Mouse (Mus musculus): ENCODE results near the gene Grm4. TPM values are rescaled to one million over a fixed set of nuclear protein-coding genes. Genes with fewer than 3 reads are reported as not detected.

The Grm4 gene
- polyA plus RNA-seq, 1 experiment from 2014 or later, result 0.08 TPM

- H3K4me3 ChIP-seq, result no peak overlapping the region
- no peaks in the 10 kb centered on the region for H3K4me1 ChIP-seq
- 57% methylated on average over 5 of the region's 5 CpGs for WGBS
- H3K9ac ChIP-seq, result no peak overlapping the region
- peaks cover 10% of the 10 kb centered on the region for H3K27me3 ChIP-seq (replicated peaks)
- no peak for ATAC-seq (ENCODE audit: extremely low read depth, insufficient number of reproducible peaks, low FRiP score, low TSS enrichment)
- H3K27ac ChIP-seq (replicated peaks), result no peak overlapping the region
- no peaks in the 10 kb centered on the region for H3K36me3 ChIP-seq
- H3K9me3 ChIP-seq, result no peaks in the 10 kb centered on the region
- H3K4me2 ChIP-seq, result no peak overlapping the region
Measured at GRCm38 (mm10) chr17:27409006-27409405, 112.2 kb downstream of the Grm4 start.

- no peak for ATAC-seq (ENCODE audit: extremely low read depth, insufficient number of reproducible peaks, low FRiP score, low TSS enrichment)
- Histone ChIP-seq H3K4me2 (no peak overlapping the region), H3K9ac (no peak overlapping the region), H3K27ac (replicated peaks) (no peak overlapping the region), H3K4me3 (no peak overlapping the region), H3K27me3 (replicated peaks) (peaks cover 9% of the 10 kb centered on the region), H3K9me3 (no peaks in the 10 kb centered on the region), H3K4me1 (no peaks in the 10 kb centered on the region), H3K36me3 (no peaks in the 10 kb centered on the region)
- WGBS, result 38% methylated on average over 5 of the region's 5 CpGs
Measured at GRCm38 (mm10) chr17:27408531-27408930, 112.7 kb downstream of the Grm4 start.

DNA sequence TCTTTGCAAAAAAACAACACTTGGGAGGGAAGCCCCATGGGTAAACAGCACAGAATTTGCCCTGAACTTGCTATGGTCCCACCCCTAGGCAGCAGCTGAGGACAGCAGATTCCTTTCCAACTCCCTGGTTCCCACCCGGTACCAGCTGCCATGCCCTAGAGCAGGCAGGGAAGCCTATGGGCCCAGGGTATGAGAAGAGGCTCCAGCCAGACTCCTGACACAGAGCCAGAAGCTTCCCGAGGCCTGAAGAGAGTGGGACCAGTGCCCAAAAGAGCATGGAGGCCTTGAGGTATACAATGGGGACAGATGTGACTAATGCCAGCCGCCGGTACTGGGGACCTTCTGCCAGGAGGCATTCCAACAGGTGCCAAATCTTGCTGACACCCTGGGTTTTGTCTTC lies 114.2 kb downstream of the Grm4 start:
- Histone ChIP-seq H3K4me3 (no peak overlapping the region), H3K9me3 (no peaks in the 10 kb centered on the region), H3K4me1 (no peaks in the 10 kb centered on the region), H3K27me3 (replicated peaks) (peaks cover 12% of the 10 kb centered on the region), H3K36me3 (no peaks in the 10 kb centered on the region), H3K27ac (replicated peaks) (no peak overlapping the region), H3K9ac (no peak overlapping the region), H3K4me2 (no peak overlapping the region)
- ATAC-seq (ENCODE audit: extremely low read depth, insufficient number of reproducible peaks, low FRiP score, low TSS enrichment), result no peak
- WGBS, result 88% methylated on average over 4 of the region's 4 CpGs

DNA sequence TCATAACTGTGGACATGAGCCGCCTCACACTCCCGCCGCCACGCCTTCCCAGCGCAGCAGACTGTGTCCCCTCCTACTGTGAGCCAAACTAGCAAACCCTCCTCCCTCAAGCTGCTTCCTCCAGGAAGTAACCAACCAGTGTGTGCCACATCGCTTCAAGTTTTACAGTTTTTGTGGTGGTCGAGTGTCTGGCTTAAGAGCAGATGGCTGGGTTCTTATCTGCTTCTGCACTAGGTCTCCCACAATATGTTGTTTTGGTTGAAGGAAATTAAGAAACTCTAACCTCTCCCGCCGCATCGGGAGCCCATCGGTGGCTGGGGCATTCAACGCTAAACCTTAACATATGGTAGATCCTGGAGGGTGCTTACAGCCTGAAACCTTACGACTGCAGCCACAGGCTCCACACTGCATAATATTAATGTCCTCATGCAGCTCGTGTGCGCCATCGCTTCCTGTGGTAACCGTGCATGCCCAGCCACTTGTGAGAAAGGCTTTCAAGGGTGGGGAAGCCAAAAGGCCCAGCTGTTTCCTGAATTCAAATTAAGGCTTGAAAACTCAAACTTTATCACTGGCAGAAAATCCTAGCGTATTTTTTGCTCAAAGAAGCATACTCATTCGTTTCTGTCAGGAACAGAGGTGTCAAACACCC lies 115.7 kb downstream of the Grm4 start:
- H3K9ac ChIP-seq, result no peak overlapping the region
- H3K4me1 ChIP-seq, result no peaks in the 10 kb centered on the region
- ATAC-seq (ENCODE audit: extremely low read depth, insufficient number of reproducible peaks, low FRiP score, low TSS enrichment), result no peak
- no peaks in the 10 kb centered on the region for H3K36me3 ChIP-seq
- H3K4me2 ChIP-seq, result no peak overlapping the region
- no peak overlapping the region for H3K4me3 ChIP-seq
- H3K27ac ChIP-seq (replicated peaks), result no peak overlapping the region
- peaks cover 16% of the 10 kb centered on the region for H3K27me3 ChIP-seq (replicated peaks)
- H3K9me3 ChIP-seq, result no peaks in the 10 kb centered on the region
- 81% methylated on average over 19 of the region's 19 CpGs for WGBS

DNA sequence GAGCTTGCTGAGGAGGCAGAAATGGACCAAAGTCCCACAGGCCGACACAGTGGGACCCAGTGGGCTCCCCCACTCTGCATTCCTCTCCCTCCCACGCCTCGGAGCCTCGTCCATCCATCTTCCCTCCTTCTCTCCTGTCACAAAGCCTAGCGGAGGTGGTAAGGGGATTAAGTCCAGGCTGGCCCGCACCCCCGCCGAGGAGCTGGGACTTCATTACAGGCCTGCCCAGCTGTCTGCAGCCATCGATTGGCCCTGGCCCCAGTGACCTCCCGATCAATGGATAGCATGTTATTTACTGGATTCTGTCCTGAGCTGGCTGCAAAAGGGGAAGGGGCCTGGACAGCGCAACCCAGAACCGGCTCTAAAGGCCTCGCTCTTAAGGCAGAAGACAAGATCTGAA lies 120.0 kb downstream of the Grm4 start:
- 24% methylated on average over 13 of the region's 13 CpGs for WGBS
- H3K4me1 ChIP-seq, result no peaks in the 10 kb centered on the region
- ATAC-seq (ENCODE audit: extremely low read depth, insufficient number of reproducible peaks, low FRiP score, low TSS enrichment), result no peak; the same call in 1 of the 2 replicates
- H3K36me3 ChIP-seq, result no peaks in the 10 kb centered on the region
- peaks cover 11% of the 10 kb centered on the region for H3K27me3 ChIP-seq (replicated peaks)
- H3K4me2 ChIP-seq, result no peak overlapping the region
- no peaks in the 10 kb centered on the region for H3K9me3 ChIP-seq
- no peak overlapping the region for H3K9ac ChIP-seq
- H3K27ac ChIP-seq (replicated peaks), result no peak overlapping the region
- no peak overlapping the region for H3K4me3 ChIP-seq

- no peak overlapping the region for H3K4me3 ChIP-seq
- H3K4me1 ChIP-seq, result no peaks in the 10 kb centered on the region; the same call in 1 of the 2 replicates
- no peak overlapping the region for H3K4me2 ChIP-seq
- no peaks in the 10 kb centered on the region for H3K36me3 ChIP-seq
- no peak overlapping the region for H3K9ac ChIP-seq
- ATAC-seq (ENCODE audit: extremely low read depth, insufficient number of reproducible peaks, low FRiP score, low TSS enrichment), result no peak
- H3K27ac ChIP-seq (replicated peaks), result no peak overlapping the region
- H3K27me3 ChIP-seq (replicated peaks), result peaks cover 5% of the 10 kb centered on the region; the same call in 1 of the 2 replicates
- 77% methylated on average over 5 of the region's 5 CpGs for WGBS
- H3K9me3 ChIP-seq, result no peaks in the 10 kb centered on the region
Measured at GRCm38 (mm10) chr17:27393931-27394330, 127.3 kb downstream of the Grm4 start.

DNA sequence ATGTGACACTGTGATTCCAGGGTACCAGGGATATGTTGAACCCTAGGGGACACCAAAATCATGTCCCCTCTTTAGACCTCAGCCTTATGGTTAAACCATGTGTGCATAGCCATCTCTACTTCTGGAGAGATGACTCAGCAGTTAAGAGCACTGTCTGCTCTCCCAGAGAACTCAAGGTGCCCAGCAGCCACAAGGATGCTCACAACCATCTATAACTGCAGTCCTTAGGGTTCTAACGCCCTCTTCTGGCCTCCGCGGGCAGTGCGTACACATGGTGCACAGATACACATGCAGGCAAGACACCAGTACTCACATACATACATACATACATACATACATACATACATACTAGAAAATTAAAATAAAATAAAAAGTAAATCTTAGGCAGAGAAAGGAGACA lies 127.8 kb downstream of the Grm4 start:
- H3K27me3 ChIP-seq (replicated peaks), result peaks cover 5% of the 10 kb centered on the region; the same call in 1 of the 2 replicates
- no peaks in the 10 kb centered on the region for H3K9me3 ChIP-seq
- no peak overlapping the region for H3K4me3 ChIP-seq
- no peaks in the 10 kb centered on the region; the same call in 1 of the 2 replicates for H3K4me1 ChIP-seq
- no peak overlapping the region for H3K27ac ChIP-seq (replicated peaks)
- H3K4me2 ChIP-seq, result no peak overlapping the region
- H3K36me3 ChIP-seq, result no peaks in the 10 kb centered on the region
- 76% methylated on average over 4 of the region's 4 CpGs for WGBS
- H3K9ac ChIP-seq, result no peak overlapping the region
- ATAC-seq (ENCODE audit: extremely low read depth, insufficient number of reproducible peaks, low FRiP score, low TSS enrichment), result no peak

DNA sequence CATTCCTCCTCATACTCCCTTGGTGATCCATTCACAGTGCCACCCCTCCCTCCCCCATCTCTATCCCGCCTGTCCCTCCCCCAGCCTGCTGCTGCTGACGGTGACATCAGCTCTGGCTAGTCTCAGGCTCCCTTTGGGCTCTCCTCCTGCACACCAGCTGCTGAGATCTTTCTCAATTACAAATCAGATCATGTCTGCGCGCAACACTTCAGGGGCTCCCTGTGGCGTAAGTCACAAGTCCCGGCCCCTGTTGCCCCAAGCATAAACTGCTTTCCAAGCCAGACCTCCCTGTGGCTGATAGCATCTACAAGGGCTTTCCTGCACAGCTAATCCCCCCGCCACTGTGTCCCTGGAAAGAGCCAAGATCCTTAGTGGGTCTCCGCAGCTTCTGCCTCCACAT lies 128.3 kb downstream of the Grm4 start:
- Histone ChIP-seq H3K9me3 (no peaks in the 10 kb centered on the region), H3K27ac (replicated peaks) (no peak overlapping the region), H3K36me3 (no peaks in the 10 kb centered on the region), H3K4me2 (no peak overlapping the region), H3K27me3 (replicated peaks) (peaks cover 5% of the 10 kb centered on the region; the same call in 1 of the 2 replicates), H3K9ac (no peak overlapping the region), H3K4me3 (no peak overlapping the region), H3K4me1 (no peaks in the 10 kb centered on the region; the same call in 1 of the 2 replicates)
- ATAC-seq (ENCODE audit: extremely low read depth, insufficient number of reproducible peaks, low FRiP score, low TSS enrichment), result no peak
- 35% methylated on average over 8 of the region's 8 CpGs for WGBS

DNA sequence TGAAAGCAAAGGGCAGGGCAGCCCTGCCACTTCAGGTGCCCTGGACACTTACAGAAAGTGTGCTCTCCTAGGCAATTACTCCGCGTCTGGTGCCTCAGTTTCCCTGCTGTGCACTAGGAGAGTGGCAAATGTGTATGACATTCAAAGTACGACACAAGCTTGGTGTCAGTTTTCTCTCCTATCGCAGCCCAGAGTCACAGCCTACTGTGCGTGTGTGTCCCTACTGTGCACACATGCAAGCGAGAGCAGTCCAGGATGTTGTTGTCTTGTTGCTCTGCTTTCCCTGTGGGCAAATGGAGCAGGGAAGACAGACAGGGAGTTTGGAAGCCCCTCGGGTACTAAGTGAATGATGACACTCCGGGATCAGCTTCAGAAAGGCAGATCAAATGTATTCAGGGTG lies 131.2 kb downstream of the Grm4 start:
- Histone ChIP-seq H3K36me3 (no peaks in the 10 kb centered on the region), H3K27ac (replicated peaks) (no peak overlapping the region), H3K9ac (no peak overlapping the region), H3K4me3 (no peak overlapping the region), H3K4me2 (no peak overlapping the region), H3K27me3 (replicated peaks) (peaks cover 22% of the 10 kb centered on the region; the same call in 1 of the 2 replicates), H3K9me3 (no peaks in the 10 kb centered on the region), H3K4me1 (peaks cover 14% of the 10 kb centered on the region)
- 79% methylated on average over 8 of the region's 8 CpGs for WGBS
- no peak for ATAC-seq (ENCODE audit: extremely low read depth, insufficient number of reproducible peaks, low FRiP score, low TSS enrichment)

DNA sequence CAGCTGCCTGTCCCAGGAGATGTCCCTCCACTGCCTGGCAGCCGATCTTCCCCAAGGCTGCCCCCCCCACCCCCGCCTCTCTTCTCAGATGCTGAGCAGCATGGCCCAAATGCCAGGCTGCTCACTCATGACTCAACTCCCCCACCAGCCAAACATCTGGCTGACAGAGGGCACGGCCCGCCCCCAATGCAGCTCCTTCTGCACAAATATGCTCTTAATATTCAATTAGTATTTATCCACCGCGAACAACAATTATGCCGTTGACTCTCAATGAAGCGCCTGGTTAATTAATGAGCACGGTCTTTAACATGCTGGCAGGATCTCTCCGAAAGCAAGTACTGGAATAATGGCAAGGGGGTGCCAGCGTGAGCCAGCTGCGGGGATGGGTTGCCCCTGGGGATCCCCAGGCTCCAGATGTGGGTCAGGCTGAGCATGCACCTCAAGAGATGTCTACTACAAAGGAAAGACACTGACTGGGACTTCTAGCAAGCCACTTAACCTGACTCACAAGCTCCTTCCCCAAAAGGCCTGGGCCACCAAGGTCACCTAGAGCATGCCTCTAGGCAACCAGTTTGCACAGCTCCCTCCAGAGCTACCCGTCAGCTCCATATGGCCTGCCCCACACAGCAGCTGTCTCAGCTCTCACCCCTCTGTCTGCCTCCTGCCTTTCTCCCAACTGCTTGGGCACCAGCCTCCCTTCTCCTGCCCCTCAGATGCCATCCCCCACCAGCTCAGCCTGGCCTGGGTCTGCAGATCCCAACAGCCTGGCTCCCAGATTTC lies 131.8 kb downstream of the Grm4 start:
- no peak for ATAC-seq (ENCODE audit: extremely low read depth, insufficient number of reproducible peaks, low FRiP score, low TSS enrichment)
- H3K27ac ChIP-seq (replicated peaks), result no peak overlapping the region
- H3K36me3 ChIP-seq, result no peaks in the 10 kb centered on the region
- peaks cover 22% of the 10 kb centered on the region; the same call in 1 of the 2 replicates for H3K27me3 ChIP-seq (replicated peaks)
- no peak overlapping the region for H3K4me3 ChIP-seq
- H3K9ac ChIP-seq, result no peak overlapping the region
- H3K9me3 ChIP-seq, result no peaks in the 10 kb centered on the region
- 70% methylated on average over 13 of the region's 13 CpGs for WGBS
- peaks cover 14% of the 10 kb centered on the region for H3K4me1 ChIP-seq
- H3K4me2 ChIP-seq, result no peak overlapping the region

DNA sequence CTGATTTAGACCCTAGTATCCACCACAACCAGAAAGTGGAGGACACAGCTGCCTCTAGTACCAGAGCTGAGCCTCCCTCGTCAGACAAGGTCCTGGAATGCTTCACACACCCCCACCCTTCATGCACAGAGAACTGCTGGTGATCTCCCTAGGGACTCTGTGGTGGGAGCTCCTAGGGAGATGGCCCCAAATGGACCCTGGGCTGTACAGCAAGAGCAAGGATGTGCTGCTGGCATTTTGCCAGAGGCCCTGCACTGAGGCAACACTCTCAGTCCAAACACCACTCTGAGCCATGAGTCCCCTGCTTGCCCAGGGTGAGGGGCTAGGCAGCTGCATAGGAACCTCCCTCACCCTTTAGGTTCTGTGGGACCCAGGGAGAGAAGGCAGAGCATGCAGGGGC lies 134.8 kb downstream of the Grm4 start:
- Histone ChIP-seq H3K9me3 (no peaks in the 10 kb centered on the region), H3K4me3 (no peak overlapping the region), H3K27ac (replicated peaks) (no peak overlapping the region), H3K36me3 (no peaks in the 10 kb centered on the region), H3K27me3 (replicated peaks) (peaks cover 29% of the 10 kb centered on the region), H3K4me1 (peaks cover 14% of the 10 kb centered on the region), H3K9ac (no peak overlapping the region), H3K4me2 (no peak overlapping the region)
- 20% methylated on average over 1 of the region's 1 CpGs for WGBS
- ATAC-seq (ENCODE audit: extremely low read depth, insufficient number of reproducible peaks, low FRiP score, low TSS enrichment), result 0 out of 2 replicates have a peak, but pooled peaks have one; percentile 12

Data from heart, embryonic 13.5 days (tissue).